Mouse (Mus musculus): ENCODE measurements around the gene Ttc19.
A peak's percentile ranks its signal among the peaks of the same experiment; 100 is the strongest.

Ttc19 gene

DNA sequence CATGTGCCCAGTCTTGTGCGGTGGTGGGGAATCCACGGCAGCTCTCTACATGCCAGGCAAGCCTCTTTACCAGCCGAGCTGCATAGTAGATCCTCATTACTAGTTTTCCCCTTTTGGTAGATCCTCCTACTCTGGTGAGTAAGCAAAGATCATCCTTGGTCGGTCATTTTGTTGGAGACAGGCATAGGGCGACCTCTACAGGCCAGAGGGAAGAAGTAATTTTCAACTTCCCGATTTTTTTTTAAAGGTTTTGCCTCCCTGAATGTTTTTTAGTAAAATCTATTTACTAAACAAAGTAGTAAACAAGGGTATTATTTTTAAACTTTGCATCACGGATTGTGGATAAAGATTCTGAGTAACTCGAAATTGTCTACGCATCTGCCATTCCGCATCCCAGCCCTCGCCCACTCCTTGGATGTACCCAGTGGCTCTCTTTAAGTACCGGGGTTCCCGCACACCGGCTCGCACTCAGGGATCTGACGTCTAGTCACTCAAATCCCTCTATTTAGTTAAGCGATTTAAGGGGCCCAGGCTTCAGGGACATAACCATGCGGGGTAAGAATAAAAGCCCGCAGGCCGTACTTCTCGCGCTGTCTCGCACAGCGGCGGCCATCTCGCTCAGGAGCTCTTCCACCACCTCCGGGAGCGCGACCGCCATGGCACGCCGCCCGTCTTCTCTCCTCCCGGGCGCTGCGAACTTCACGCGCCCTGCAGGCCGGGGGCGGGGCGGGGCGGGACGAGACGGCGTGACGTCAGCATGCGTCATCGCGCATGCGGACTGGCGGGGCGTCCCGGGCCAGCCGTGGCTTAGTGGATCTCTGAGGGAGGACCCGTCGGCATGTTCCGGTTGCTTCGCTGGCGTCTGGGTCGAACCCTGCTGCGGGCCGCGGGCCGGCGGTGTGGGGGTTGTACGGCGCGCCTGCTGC lies at the start of gene Ttc19, which contains the start of gene Zswim7:
Gene Ttc19 (plus strand): TSS at position 799 of the 926 bp plus-strand sequence.
Gene Zswim7 (minus strand): TSS at position 701 of the 926 bp plus-strand sequence.
- peak; percentile 83 for DNase-seq (ENCODE audit: low spot score)

DNA sequence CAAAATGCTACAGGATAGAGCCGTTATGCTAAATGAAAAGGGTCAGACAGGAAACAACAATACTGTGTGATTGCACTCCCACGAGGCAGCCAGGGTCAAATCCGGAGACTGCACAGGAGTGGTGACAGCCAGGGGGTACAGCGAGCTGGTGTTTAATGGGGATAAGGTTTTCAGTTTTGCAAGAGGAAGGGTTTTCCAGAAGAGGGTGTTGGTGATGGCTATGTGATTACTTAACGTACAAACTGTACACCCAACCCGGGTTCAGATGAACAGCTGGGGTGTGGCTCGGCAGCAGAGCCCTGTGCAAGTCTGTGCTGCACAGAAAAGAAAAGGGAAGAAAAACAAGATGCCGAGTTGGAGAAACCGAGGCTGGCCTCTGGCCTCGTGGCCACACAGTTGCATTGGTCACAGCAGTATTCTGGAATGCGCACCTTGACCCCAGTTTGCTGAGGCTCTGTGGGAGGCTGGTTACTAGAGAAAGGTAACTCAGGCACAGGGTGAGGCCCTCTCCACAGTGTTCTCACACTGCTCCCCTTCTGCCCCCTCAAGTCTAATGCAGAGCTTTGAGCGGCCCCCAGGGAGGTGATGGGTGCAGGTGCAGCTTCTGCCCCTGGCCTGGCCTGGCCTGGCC lies 40.5 kb upstream of the Ttc19 start:
- no peak for DNase-seq (ENCODE audit: low spot score)

DNA sequence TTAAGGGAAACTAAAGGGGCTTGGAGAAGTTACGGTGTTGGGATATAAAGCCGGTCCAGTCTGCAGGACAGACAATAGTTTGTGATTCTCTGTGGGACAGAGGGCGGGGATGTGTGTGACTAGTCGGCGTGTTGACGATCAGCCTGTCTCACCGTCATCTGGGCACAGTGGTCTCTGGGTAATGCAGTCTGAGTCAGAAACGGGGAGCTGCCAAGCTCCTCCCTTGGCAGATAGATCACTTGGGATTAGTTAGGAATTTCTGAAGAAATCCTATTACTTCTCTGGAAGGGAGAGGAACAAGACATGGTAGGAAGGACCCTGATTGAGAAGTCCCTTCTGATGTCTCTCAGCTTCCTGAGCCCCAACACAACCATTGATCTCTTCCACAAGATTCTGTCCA lies 37.4 kb upstream of the Ttc19 start:
- DNase-seq (ENCODE audit: low spot score), result no peak

DNA sequence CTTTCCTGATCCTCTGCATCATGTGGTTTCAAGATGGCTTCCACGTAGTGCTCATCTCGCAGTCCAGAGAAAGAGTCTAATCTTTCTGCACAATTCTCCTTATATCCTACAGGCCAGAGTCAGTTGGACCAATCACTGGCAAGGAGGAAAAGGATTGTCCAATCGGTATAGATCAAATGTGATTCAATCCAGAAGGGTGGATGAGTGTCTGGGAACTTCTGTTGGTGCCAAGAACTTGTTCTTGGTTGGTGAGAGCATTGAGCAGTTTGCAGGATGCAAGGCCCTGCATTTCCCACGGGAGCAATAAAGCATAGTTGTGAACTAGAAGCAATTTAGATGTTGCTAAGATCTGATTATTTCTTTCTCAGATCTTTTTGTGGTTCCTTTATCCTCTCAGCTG lies 36.8 kb upstream of the Ttc19 start:
- no peak for DNase-seq (ENCODE audit: low spot score)

DNA sequence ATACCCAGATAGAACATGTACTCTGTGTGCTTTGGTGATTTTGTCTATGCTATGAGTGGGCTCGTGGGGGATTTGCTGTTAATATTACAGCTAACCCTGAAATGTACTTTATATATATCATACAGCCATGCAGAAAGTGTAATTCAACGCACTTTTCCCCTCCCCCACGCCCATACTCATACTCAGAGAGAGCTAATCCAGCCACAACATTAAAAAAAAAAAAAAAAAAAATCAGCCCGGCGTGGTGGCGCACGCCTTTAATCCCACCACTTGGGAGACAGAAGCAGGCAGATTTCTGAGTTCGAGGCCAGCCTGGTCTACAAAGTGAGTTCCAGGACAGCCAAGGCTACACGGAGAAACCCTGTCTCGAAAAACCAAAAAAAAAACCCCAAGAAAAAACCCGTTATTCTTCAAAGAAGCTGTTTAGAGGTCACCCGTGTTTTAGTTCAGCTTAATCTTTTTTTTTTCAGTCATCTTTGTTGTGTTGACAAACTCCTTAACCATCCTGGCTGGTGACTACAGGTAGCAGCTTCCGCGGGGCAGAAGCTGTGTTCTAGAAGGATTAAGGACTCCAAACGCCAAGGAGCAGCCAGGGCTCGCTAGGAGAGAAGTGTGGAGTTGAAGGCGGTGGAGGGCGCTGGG lies 33.4 kb upstream of the Ttc19 start:
- no peak for DNase-seq (ENCODE audit: low spot score)

DNA sequence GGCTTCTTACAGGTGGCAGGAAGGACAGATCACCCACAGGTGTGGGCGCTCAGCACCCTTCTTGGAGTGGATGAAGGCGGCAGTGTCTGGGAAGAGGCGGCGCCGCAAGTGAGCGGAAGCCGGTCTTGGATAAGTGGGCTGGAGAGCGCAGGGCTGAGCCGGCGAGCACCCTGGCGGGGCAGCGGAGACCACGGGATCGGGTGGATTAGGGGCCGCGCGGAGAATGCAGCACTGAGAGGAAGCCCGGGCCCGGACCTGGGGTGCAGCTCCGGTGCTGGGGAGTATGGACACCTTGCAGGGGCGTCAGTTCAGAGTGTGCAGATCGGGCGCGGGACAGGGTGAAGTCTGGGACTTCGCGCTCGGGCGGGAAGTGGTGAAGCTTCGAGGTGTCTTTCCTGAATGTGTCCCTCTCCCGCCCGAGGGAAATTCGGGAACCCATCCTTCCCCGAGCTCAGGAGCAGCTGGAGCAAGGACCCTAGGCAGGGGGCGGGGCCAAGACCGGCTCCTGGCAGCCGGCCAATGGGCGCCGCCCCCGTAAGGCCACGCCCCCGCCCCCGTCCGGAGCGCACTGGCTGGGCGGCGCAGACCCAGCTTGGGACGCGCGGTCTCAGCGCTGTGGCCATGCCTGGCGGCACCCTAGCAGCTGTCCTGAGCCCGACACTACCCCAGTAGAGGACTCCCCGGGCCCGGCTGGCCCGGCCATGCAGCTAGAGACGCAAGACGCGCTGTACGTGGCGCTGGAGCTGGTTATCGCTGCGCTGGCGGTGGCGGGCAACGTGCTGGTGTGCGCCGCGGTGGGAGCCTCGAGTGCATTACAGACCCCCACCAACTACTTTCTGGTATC lies 32.6 kb upstream of the Ttc19 start, which contains the start of gene Adora2b:
Gene Adora2b (plus strand): TSS at position 584 of the 844 bp plus-strand sequence.
- no peak for DNase-seq (ENCODE audit: low spot score)

DNA sequence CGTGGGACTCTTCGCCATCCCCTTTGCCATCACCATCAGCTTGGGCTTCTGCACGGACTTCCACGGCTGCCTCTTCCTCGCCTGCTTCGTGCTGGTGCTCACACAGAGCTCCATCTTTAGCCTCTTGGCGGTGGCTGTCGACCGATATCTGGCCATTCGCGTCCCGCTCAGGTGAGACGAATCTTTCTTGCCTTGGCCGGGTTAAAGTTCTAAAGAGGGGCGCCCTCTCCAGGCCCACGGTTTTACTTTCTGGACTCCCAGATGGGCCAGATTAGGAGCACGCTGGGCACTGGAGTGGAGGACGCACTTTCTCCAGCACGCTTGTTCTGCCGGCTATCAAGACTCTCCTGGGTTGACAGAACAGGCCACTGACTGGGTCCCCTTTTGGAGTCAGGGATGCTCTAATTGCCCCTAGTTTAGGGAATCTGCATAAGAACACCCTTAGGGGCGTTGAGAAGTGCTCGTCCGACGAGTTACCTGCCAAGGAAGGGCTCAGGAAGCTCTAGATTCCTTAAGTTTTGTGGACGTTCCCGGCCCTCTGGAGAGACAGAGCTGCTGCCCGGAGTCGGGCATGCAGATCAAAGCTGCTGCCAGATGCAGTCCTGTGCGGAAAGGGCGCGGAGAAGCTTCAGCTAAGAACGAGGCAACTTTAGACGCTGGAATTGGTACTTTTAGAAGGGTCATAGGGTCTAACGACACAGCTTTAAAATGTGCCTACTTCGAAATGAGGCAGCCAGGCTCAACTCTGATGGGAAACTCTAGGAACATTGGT lies 31.8 kb upstream of the Ttc19 start:
- no peak for DNase-seq (ENCODE audit: low spot score)

DNA sequence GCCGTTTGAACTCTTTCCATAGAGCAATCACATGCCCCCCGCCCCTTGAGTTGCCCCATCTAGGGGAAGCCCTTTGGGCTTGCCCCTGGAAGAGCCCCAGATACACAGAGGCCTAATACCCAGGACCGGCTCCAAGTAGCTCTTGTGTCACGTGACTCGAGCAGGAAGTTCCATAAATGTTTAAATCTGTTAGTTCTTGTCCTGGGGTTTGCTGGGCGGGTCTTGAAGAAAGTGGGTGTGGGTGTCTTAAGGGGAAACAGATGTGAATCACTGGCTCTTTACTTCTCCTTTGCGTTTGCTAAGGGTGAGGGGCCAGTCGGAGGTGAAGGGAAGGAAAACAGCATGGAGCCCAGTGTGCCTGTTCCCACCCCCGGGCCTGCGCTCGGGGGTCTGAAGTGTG lies 30.2 kb upstream of the Ttc19 start:
- no peak for DNase-seq (ENCODE audit: low spot score)

DNA sequence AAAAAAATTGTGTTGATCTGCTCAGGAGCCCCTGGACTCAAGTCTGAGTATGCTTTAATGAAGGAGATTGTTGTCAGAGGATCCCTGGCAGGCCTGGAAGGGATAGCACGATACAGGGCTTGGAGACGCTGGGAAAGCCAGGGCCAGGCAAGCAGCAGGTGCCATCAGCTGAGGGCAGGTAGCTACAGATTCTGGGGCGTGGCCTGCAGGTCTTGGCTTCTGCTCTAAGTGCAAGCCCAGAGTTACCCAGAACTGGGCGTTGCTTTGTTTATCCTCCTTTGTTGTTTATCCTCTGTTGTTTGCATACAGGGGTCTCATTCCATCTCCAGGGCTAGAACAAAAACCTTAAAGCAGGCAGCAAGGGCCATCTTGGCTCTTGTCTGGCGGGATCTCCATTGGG lies 27.9 kb upstream of the Ttc19 start:
- no peak for DNase-seq (ENCODE audit: low spot score)

DNA sequence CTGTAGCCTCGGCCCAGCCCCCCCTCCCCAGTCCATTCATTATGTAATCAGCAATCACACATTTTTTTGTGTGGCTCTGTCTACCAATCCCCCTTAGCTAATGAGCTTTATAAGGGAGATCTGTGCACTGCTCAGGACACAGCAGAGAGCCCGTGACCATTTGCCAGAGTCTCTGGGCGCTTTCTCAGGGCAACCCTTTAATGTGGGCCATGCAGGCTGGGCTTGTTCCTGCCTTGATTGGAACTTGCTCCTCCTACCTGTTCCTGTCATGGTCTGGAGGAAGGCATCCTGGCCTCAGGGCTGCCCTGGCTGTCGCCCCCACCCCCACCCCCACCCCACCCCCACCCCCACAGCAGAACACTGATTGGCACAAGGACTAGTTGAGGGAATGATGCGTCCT lies 22.1 kb upstream of the Ttc19 start:
- DNase-seq (ENCODE audit: low spot score), result no peak

DNA sequence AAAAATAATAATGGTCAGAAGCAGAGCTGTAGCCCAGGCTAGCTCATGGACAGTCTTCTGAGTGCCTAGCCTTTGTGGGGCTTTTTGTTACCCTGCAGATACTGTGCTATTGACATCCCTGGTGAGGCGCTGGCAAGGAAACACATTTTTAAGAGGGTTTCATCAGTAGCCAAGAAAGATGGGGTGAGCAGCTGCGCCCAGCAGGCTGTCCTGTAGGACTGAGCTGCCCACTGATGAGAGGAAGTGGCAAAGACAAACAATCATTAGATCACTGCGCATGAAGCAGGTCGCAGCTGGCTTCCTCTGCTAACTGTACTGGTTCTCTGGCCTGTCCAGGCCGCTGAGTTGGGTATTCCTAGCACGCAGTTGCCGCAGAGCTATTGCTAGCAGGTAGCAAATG lies 17.7 kb upstream of the Ttc19 start:
- no peak for DNase-seq (ENCODE audit: low spot score)

DNA sequence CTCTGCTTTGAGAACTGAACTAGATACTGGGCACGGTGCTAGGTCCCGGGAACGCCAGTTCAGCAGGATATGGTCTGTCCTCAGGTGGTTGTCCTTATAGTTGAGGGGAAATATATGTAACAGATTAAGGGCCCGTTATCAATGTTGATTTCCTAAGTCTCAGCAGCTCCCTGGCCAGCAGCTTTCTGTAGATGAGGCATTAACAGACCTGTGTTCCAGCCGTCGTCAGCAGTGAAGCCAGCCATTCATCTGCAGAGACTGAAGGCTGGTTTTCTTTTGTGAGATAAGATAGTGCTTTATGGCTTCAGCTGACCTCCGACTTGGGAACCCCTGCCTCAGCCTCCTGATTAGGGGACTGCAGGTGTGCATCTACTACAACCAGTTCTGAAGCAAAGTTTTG lies 17.3 kb upstream of the Ttc19 start:
- DNase-seq (ENCODE audit: low spot score), result no peak

DNA sequence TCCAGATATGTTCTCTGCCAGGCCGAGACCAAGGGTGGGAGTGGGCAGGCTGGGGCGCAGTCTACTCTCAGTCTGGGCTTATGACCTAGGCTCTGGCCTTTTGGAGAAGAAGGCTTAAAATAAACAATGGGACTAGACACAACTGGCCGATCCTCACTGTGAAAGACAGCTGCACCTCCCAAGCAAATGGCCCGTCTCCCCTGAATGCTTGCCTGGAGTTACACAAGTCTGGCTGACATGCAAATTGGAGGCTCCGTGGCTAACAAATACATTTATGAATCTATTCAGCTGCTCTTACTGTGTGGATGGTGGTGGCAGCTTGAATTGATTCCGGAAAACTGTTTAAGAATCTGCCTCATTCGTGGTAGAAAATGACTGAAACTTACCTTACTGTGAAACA lies 15.6 kb upstream of the Ttc19 start:
- DNase-seq (ENCODE audit: low spot score), result no peak

DNA sequence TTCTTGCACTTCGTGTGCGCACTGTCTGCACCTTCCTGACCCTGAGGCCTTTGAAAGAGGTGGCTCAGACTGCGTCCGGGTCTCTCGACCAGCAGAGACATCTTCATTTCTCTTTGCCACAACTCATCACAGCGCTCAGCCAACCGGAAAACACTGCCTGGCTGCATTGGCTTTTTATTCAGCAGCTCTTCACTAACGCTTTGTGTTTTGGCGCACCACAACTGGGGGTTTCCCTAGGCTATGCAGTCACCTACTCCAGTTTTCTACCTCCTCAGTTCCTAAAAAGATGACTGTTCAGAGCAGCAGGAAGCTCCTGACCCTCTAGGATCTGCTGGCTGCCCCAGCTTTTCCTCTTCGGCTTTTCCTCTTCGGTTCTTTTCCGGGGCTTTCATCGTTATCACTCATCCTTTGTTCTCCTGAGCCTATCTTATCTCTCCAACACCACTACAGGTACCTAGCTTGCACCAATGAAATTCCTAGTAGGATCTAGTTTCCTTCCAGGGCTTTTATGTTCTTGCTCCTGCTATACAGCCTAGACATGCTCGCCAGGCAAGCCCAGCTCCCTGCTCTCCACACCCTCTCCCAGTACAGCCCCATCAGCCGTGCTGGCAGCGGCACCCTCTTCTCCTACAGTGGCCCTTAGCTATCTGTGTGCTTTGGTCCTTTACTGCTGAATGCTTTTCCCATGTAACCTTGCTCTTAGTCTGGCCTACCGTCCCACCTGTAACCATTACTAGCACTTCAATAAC lies 14.6 kb upstream of the Ttc19 start:
- DNase-seq (ENCODE audit: low spot score), result no peak

DNA sequence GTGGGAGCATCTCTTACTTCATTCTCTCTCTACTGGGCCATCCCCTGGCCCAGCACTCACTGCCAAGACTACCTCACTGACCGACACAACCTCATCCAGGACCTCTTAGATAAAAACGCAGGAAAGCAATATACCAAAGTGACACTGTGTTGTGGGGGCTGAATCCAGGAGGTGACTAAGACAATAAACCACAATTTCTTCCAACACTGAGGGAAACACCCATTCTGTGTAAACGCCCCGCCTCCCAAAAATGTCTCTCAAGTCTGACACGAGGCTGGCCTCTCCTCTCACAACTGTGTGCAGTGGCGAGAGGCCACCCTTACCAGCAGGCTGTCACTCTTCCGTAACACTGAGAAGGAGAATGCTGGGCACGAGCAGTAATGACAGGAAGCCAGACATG lies 12.9 kb upstream of the Ttc19 start:
- no peak for DNase-seq (ENCODE audit: low spot score)

DNA sequence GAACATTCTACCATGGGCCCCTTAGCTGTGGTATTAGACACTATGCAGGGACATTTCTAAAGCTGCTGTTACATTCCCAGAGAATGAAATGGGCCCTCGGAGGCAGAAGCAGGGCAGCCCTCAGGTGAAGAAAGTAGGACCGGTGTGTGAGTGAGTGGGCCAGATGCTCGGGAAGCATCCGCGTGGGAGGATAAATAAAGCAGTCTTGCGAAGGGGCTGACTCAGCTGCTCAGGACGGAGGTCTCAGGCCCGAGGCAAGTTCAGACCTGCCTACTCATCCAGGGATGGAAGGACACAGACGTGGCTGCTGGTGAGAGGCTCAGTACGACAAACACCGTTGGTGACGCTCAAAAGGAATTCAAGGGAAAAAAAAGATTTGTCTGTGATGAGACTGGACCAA lies 12.2 kb upstream of the Ttc19 start:
- DNase-seq (ENCODE audit: low spot score), result no peak

DNA sequence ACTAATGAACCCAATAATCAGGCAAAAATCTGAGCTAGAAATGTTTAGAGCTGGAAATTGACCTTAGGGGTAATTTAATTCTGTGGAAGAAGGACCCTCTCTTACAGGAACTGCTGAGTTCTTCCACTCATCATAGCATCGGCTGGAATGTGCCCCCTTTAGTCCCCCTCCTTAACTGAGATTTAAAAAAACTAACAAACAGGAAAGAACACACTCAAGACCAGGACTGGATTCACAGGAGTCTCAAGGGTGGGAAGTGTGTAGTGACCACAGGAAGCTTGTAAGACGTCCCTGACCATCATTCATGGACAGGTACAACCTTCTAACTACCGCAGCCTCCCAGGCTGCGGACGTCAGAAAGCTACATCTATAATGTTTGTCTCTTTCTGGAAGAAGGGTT lies 10.4 kb upstream of the Ttc19 start:
- no peak for DNase-seq (ENCODE audit: low spot score)

DNA sequence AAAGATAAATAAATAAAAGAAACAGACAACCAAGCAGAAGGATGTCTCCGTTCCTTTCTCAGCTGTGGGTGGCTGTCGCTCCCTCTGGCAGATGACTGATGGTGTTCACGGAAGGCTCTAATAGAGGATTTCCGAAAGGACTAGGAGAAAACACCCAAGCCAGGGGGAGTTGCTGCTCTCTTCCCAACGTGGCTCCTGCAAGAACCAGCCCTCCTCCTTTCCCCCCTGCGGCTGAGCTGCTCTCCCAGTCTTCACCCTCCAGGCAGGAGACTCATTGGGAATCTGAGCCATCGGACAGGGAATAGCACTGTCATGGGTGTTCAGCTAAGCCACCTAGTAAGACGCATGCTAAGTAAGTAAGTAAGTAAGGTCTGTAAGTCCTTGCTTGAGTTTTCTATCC lies 4.2 kb upstream of the Ttc19 start:
- no peak for DNase-seq (ENCODE audit: low spot score)

DNA sequence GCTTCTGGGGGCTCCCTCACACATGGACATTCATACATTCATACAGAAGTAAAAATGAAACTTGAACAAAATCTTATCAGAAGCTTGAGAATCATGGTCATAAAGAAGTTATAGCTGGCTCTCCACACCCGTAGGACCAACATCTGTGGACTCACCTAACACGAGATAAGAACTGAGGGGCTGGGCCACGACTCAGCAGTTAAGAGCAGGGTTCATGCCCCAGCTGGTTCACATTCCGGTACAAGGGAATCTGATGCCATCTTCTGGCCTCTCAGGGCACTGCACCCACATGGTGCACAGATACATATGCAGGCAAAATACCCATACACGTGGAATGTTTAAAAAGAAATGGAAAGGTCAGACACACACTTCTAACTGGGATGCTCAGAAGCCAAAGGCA lies 3.2 kb upstream of the Ttc19 start:
- peak; percentile 18 for DNase-seq (ENCODE audit: low spot score)

DNA sequence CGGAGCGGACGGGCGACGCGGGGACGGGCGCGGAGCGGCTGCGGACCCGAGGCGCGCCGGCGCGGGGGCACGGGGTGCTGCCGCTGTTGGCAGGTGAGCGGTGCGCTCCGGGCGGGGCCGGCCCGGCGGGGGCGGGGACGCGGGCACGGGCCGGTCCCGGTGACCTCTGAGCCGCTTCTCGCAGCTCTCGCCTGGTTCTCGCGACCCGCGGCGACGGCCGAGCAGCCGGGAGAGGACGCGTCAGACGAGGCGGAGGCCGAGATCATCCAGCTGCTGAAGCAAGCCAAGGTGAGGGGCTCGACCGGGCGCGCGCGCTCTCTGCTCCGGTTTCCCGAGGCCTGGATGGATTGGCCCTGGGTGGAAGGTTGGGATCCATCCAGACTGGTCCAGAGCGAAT lies 326 bp downstream of the Ttc19 start:
- DNase-seq (ENCODE audit: low spot score), result peak; percentile 49

All from left cerebral cortex, adult 11 months (tissue).